14 mouse cellular contexts compared by ENCODE assay signal in genomic region chr15:61553081-61553680, GRCm38 (mm10).
DNase-seq lines count a peak whose midpoint lies in the region; ATAC-seq lines count a peak whose summit lies in the region.
"Had no signal": no experiment of that assay in that cellular context is flagged by ENCODE, and none has a peak within 500 bp of the region (broad histone marks: within the 10 kb centered on the region; RNA-seq: fewer than 3 reads in every experiment).

No protein-coding gene starts in this region.

- no peaks in the 10 kb centered on the region for H3K36me3 ChIP-seq in heart, embryonic 16.5 days (ENCODE audit: control insufficient read depth, insufficient read depth)
- H3K36me3 ChIP-seq in kidney, embryonic 16.5 days (ENCODE audit: insufficient read depth, low read length), result no peaks in the 10 kb centered on the region

- intact Hi-C loops in heart, postnatal 25 days (cut with DNase I), result no loop called here

- H3K9ac ChIP-seq in heart, embryonic 16.5 days (ENCODE audit: low read length), result no peak overlapping the region
- no peak overlapping the region for H3K9ac ChIP-seq in kidney, embryonic 16.5 days (replicated peaks; ENCODE audit: low read length)

- no peaks in the 10 kb centered on the region for H3K27me3 ChIP-seq in heart, embryonic 16.5 days (ENCODE audit: control insufficient read depth, insufficient read depth, low read length)
- H3K27me3 ChIP-seq in kidney, embryonic 16.5 days (ENCODE audit: insufficient read depth, low read length), result no peaks in the 10 kb centered on the region
- H3K27me3 ChIP-seq: megakaryocyte, embryonic 14.5 days; Patski had no signal

- H3K4me3 ChIP-seq in heart, embryonic 16.5 days (ENCODE audit: low read length), result no peak overlapping the region
- H3K4me3 ChIP-seq in kidney, embryonic 16.5 days (ENCODE audit: low read length), result no peak overlapping the region
- H3K4me3 ChIP-seq: gastrocnemius, adult 2 months; megakaryocyte, embryonic 14.5 days had no signal

- 66% methylated on average over 8 of the region's 8 CpGs for WGBS in heart, embryonic 16.5 days
- 38% methylated on average over 8 of the region's 8 CpGs for WGBS in kidney, embryonic 16.5 days

- no peak overlapping the region for H3K4me2 ChIP-seq in heart, embryonic 16.5 days (ENCODE audit: low read depth, low read length)
- no peak overlapping the region for H3K4me2 ChIP-seq in kidney, embryonic 16.5 days (replicated peaks; ENCODE audit: low read depth, low read length)

- peak; percentile 15 for DNase-seq in adrenal gland, adult 2 months
- no peak for DNase-seq in adrenal gland, postnatal 25 days
- no peak for DNase-seq in heart, postnatal 25 days (ENCODE audit: low spot score)
- DNase-seq in adipocyte (ENCODE audit: low spot score), result peak; percentile 15
- no peak for DNase-seq in left cerebral cortex, adult 18-20 months (ENCODE audit: low spot score in 2 of 2)
- no peak for DNase-seq in right cerebral cortex, postnatal 25 days
- DNase-seq: cerebellum, postnatal 25 days; gastrocnemius, adult 2 months; liver; thymus, postnatal 36 days had no signal

- peaks cover 11% of the 10 kb centered on the region for H3K4me1 ChIP-seq in heart, embryonic 16.5 days (ENCODE audit: control insufficient read depth, insufficient read depth, low read length)
- H3K4me1 ChIP-seq in kidney, embryonic 16.5 days (ENCODE audit: insufficient read depth, low read length), result no peaks in the 10 kb centered on the region
- H3K4me1 ChIP-seq: megakaryocyte, embryonic 14.5 days had no signal

- 0 out of 2 replicates have a peak overlapping the region, but pooled peaks have one; percentile 18 for H3K27ac ChIP-seq in heart, embryonic 16.5 days (ENCODE audit: low read length)
- H3K27ac ChIP-seq in kidney, embryonic 16.5 days (ENCODE audit: low read length), result no peak overlapping the region
- H3K27ac ChIP-seq: gastrocnemius, adult 2 months had no signal

- ATAC-seq in heart, embryonic 16.5 days (replicated peaks; ENCODE audit: extremely low read depth, insufficient read depth, low FRiP score), result no peak
- ATAC-seq in kidney, embryonic 16.5 days (ENCODE audit: low FRiP score, low TSS enrichment), result peak; percentile 49; the same call in 1 of the 2 replicates
- ATAC-seq: Patski had no signal

- no peaks in the 10 kb centered on the region for H3K9me3 ChIP-seq in heart, embryonic 16.5 days (replicated peaks; ENCODE audit: control insufficient read depth, low read length)
- no peaks in the 10 kb centered on the region for H3K9me3 ChIP-seq in kidney, embryonic 16.5 days (ENCODE audit: low read length)
- H3K9me3 ChIP-seq: megakaryocyte, embryonic 14.5 days had no signal

Comparison
In these comparisons a context has a peak if more than half of its experiments do, and no peak if none do; other contexts are left out.
1. DNase-seq: peak in adrenal gland, adult 2 months (single experiment) and adipocyte (single experiment); none in adrenal gland, postnatal 25 days (single experiment), heart, postnatal 25 days (single experiment), left cerebral cortex, adult 18-20 months (0 of 2) and right cerebral cortex, postnatal 25 days (single experiment).